Mouse (Mus musculus) forebrain, embryonic 16.5 days (tissue): ENCODE data around the gene Psmb2. TPM values are rescaled to one million over a fixed set of nuclear protein-coding genes. Genes with fewer than 3 reads are reported as not detected.

Experiments
- ATAC-seq: fragments of 200-750 bp; cut with Nextera tagmentation; 2 replicates; pipeline ENCODE4 v1.8.0; 2017; ENCODE audit warnings: mild to moderate bottlenecking, moderate library complexity
- H3K27ac ChIP-seq: fragments of 300-500 bp; sonication (generic); 2 replicates; pipeline ENCODE4 v1.5.1; 2014; ENCODE audit warnings: low read length, control low read depth
- H3K27me3 ChIP-seq: fragments of 300-500 bp; sonication (generic); replicated peaks from 2 replicates; pipeline ENCODE4 v1.6.1; 2014; ENCODE audit warnings: low read length; ENCODE audit not compliant: control insufficient read depth, insufficient read depth
- H3K36me3 ChIP-seq: fragments of 300-500 bp; sonication (generic); 2 replicates; pipeline ENCODE4 v1.6.1; 2014; ENCODE audit not compliant: control insufficient read depth, insufficient read depth
- H3K4me1 ChIP-seq: fragments of 300-500 bp; sonication (generic); replicated peaks from 2 replicates; pipeline ENCODE4 v1.6.1; 2014; ENCODE audit warnings: low read length; ENCODE audit not compliant: control insufficient read depth, insufficient read depth
- H3K4me2 ChIP-seq: fragments of 300-500 bp; sonication (generic); 2 replicates; pipeline ENCODE4 v1.6.1; 2014; ENCODE audit warnings: mild to moderate bottlenecking, low read length, control low read depth
- H3K4me3 ChIP-seq: fragments of 300-500 bp; sonication (generic); replicated peaks from 2 replicates; pipeline ENCODE4 v1.5.1; 2014; ENCODE audit warnings: mild to moderate bottlenecking, low read length, control low read depth
- H3K9ac ChIP-seq: fragments of 300-500 bp; sonication (generic); replicated peaks from 2 replicates; pipeline ENCODE4 v1.6.1; 2014; ENCODE audit warnings: low read depth, low read length, control low read depth
- H3K9me3 ChIP-seq: fragments of 300-500 bp; sonication (generic); 2 replicates; pipeline ENCODE4 v1.6.1; 2016; ENCODE audit warnings: low read length; ENCODE audit not compliant: control insufficient read depth
- WGBS: fragments of 180-500 bp; shearing (Covaris S2); extraction: QIAGEN DNeasy Blood & Tissue Kit; methylation state at CpG from one replicate; pipeline ENCODE4 v1.1.7; 2014; 5-methylcytosine and 5-hydroxymethylcytosine counted together
- polyA plus RNA-seq: library from polyadenylated mRNA; unstranded; fragments of >200 nt; fragmentation: Nextera tagmentation; extraction: Ambion mirVana; gene quantifications from 2 replicates; pipeline ENCODE4 v1.2.1, GENCODE M21; 2015

Gene Psmb2
- polyA plus RNA-seq, 1 experiment from 2014 or later: 432 TPM

- WGBS: 9% methylated on average over 24 of the region's 24 CpGs
- peaks cover 13% of the 10 kb centered on the region for H3K4me1 ChIP-seq
- no peak overlapping the region for H3K9ac ChIP-seq
- no peaks in the 10 kb centered on the region for H3K9me3 ChIP-seq
- H3K36me3 ChIP-seq: no peaks in the 10 kb centered on the region
- peak; percentile 86 for ATAC-seq
- H3K27me3 ChIP-seq: no peaks in the 10 kb centered on the region
- no peak overlapping the region for H3K4me3 ChIP-seq
- H3K4me2 ChIP-seq: peak overlapping the region; percentile 35
- H3K27ac ChIP-seq: peak overlapping the region; percentile 82
Measured at GRCm38 (mm10) chr4:126647996-126648910, 29.2 kb upstream of the Psmb2 start.

- Histone ChIP-seq H3K9me3 (no peaks in the 10 kb centered on the region), H3K36me3 (no peaks in the 10 kb centered on the region), H3K4me1 (peaks cover 10% of the 10 kb centered on the region), H3K4me2 (no peak overlapping the region), H3K27ac (no peak overlapping the region), H3K4me3 (no peak overlapping the region), H3K27me3 (no peaks in the 10 kb centered on the region; the same call in 1 of the 2 replicates), H3K9ac (no peak overlapping the region)
- WGBS: 73% methylated on average over 5 of the region's 5 CpGs
- no peak for ATAC-seq
Measured at GRCm38 (mm10) chr4:126653148-126653547, 24.3 kb upstream of the Psmb2 start.

- no peak overlapping the region for H3K27ac ChIP-seq
- H3K4me2 ChIP-seq: no peak overlapping the region
- H3K4me1 ChIP-seq: no peaks in the 10 kb centered on the region
- no peaks in the 10 kb centered on the region for H3K36me3 ChIP-seq
- H3K4me3 ChIP-seq: no peak overlapping the region
- no peaks in the 10 kb centered on the region; the same call in 1 of the 2 replicates for H3K27me3 ChIP-seq
- 16% methylated on average over 9 of the region's 9 CpGs for WGBS
- H3K9ac ChIP-seq: no peak overlapping the region
- H3K9me3 ChIP-seq: no peaks in the 10 kb centered on the region
- no peak for ATAC-seq
Measured at GRCm38 (mm10) chr4:126655356-126655755, 22.1 kb upstream of the Psmb2 start.

- 57% methylated on average over 7 of the region's 7 CpGs for WGBS
- H3K9me3 ChIP-seq: no peaks in the 10 kb centered on the region
- no peak overlapping the region; the same call in none of the 2 replicates for H3K27ac ChIP-seq
- H3K4me3 ChIP-seq: no peak overlapping the region
- H3K9ac ChIP-seq: no peak overlapping the region
- ATAC-seq: peak; percentile 87
- H3K4me1 ChIP-seq: peaks cover 11% of the 10 kb centered on the region
- H3K36me3 ChIP-seq: no peaks in the 10 kb centered on the region
- H3K27me3 ChIP-seq: no peaks in the 10 kb centered on the region; the same call in 1 of the 2 replicates
- H3K4me2 ChIP-seq: no peak overlapping the region
Measured at GRCm38 (mm10) chr4:126661249-126661648, 16.2 kb upstream of the Psmb2 start.

- 0 out of 2 replicates have a peak, but pooled peaks cover 3% of the 10 kb centered on the region for H3K27me3 ChIP-seq
- 80% methylated on average over 2 of the region's 2 CpGs for WGBS
- no peak overlapping the region for H3K9ac ChIP-seq
- no peak overlapping the region for H3K4me2 ChIP-seq
- no peaks in the 10 kb centered on the region for H3K4me1 ChIP-seq
- peaks cover 5% of the 10 kb centered on the region for H3K9me3 ChIP-seq
- no peak overlapping the region for H3K27ac ChIP-seq
- no peaks in the 10 kb centered on the region for H3K36me3 ChIP-seq
- H3K4me3 ChIP-seq: no peak overlapping the region
- no peak for ATAC-seq
Measured at GRCm38 (mm10) chr4:126667075-126667474, 10.4 kb upstream of the Psmb2 start.

- Histone ChIP-seq H3K4me1 (peaks cover 14% of the 10 kb centered on the region), H3K9ac (no peak overlapping the region), H3K4me3 (no peak overlapping the region), H3K36me3 (peaks cover 24% of the 10 kb centered on the region), H3K4me2 (no peak overlapping the region), H3K9me3 (no peaks in the 10 kb centered on the region), H3K27ac (no peak overlapping the region), H3K27me3 (no peaks in the 10 kb centered on the region)
- WGBS: 88% methylated on average over 5 of the region's 5 CpGs
- no peak for ATAC-seq
Measured at GRCm38 (mm10) chr4:126682298-126682697, 4.9 kb downstream of the Psmb2 start.

GRCm38 (mm10) chr4:126683084-126683483 is 5.7 kb downstream of the Psmb2 start:
- no peak overlapping the region for H3K27ac ChIP-seq
- H3K9me3 ChIP-seq: no peaks in the 10 kb centered on the region
- 36% methylated on average over 3 of the region's 3 CpGs for WGBS
- H3K36me3 ChIP-seq: peaks cover 28% of the 10 kb centered on the region
- ATAC-seq: no peak
- no peak overlapping the region for H3K4me3 ChIP-seq
- peaks cover 11% of the 10 kb centered on the region for H3K4me1 ChIP-seq
- H3K9ac ChIP-seq: no peak overlapping the region
- no peaks in the 10 kb centered on the region for H3K27me3 ChIP-seq
- H3K4me2 ChIP-seq: no peak overlapping the region

GRCm38 (mm10) chr4:126689457-126689856 is 12.0 kb downstream of the Psmb2 start:
- H3K9me3 ChIP-seq: no peaks in the 10 kb centered on the region
- 91% methylated on average over 2 of the region's 2 CpGs for WGBS
- ATAC-seq: no peak

GRCm38 (mm10) chr4:126693021-126693420 is 15.6 kb downstream of the Psmb2 start:
- peaks cover 4% of the 10 kb centered on the region; the same call in 1 of the 2 replicates for H3K4me1 ChIP-seq
- H3K4me2 ChIP-seq: no peak overlapping the region
- 76% methylated on average over 5 of the region's 5 CpGs for WGBS
- no peak overlapping the region for H3K9ac ChIP-seq
- H3K9me3 ChIP-seq: no peaks in the 10 kb centered on the region
- no peak overlapping the region for H3K27ac ChIP-seq
- H3K27me3 ChIP-seq: no peaks in the 10 kb centered on the region
- ATAC-seq: no peak
- H3K36me3 ChIP-seq: peaks cover 6% of the 10 kb centered on the region; the same call in 1 of the 2 replicates
- H3K4me3 ChIP-seq: no peak overlapping the region

More at GRCm38 (mm10) chr4:126689457-126689856, 12.0 kb downstream of the Psmb2 start:
- Histone ChIP-seq H3K4me3 (no peak overlapping the region), H3K4me2 (no peak overlapping the region), H3K4me1 (peaks cover 2% of the 10 kb centered on the region; the same call in 1 of the 2 replicates), H3K27ac (no peak overlapping the region), H3K36me3 (peaks cover 30% of the 10 kb centered on the region), H3K9ac (no peak overlapping the region), H3K27me3 (no peaks in the 10 kb centered on the region)
